ENCODE assay signal across 12 mouse cellular contexts in the genomic region with DNA sequence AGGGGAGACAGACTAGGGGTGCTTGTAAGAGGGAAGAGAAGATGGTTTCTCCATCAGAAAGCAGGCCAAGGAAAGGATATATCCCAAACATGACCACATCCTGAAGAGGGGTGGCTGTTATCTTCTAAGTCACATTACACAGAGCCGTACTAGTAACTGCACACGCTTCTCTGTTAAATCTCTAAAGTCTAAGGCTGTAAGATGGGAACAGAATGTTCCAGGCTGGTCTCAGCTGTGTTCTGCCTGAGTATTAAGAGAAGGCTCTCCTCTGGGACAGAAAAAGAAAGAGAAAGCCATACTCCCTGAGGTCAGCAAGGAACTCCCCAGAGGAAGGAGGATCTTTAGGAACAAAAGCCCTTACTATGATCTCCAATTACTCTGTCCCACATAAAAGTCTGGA. TPM values are rescaled to one million over a fixed set of nuclear protein-coding genes. Genes with fewer than 3 reads are reported as not detected.
DNase-seq lines count a peak whose midpoint lies in the region.
"Had no signal": no experiment of that assay in that cellular context is flagged by ENCODE, and none has a peak within 500 bp of the region (broad histone marks: within the 10 kb centered on the region; RNA-seq: fewer than 3 reads in every experiment).

No protein-coding gene starts in this region.

- H3K27me3 ChIP-seq in embryonic facial prominence, embryonic 10.5 days (replicated peaks; ENCODE audit: low read depth, poor library complexity, severe bottlenecking) = no peaks in the 10 kb centered on the region
- H3K27me3 ChIP-seq: hindbrain, embryonic 15.5 days had no signal

- H3K79me2 ChIP-seq in macrophage (ENCODE audit: inconsistent target) = peaks cover 76% of the 10 kb centered on the region

- DNase-seq in heart, adult 18-20 months = peak; percentile 45 to 79
- DNase-seq in heart, postnatal 10 days = no peak
- DNase-seq in lung, postnatal 25 days (ENCODE audit: low spot score) = peak; percentile 38
- DNase-seq in lung, postnatal 4 days = no peak
- DNase-seq in embryonic facial prominence, embryonic 10.5 days (ENCODE audit: low spot score) = no peak
- no peak for DNase-seq in urinary bladder, adult 2 months (ENCODE audit: low spot score)
- no peak for DNase-seq in thymus, postnatal 4 days
- DNase-seq: left cerebral cortex, postnatal 4 days; lung, postnatal 14 days had no signal

- H3K4me3 ChIP-seq in embryonic facial prominence, embryonic 10.5 days = no peak overlapping the region
- H3K4me3 ChIP-seq in macrophage (ENCODE audit: inconsistent target) = no peak overlapping the region
- H3K4me3 ChIP-seq: hindbrain, embryonic 15.5 days; myocyte had no signal

- H3K4me1 ChIP-seq in embryonic facial prominence, embryonic 10.5 days = peaks cover 67% of the 10 kb centered on the region

- 93% methylated on average over 2 of the region's 2 CpGs for WGBS in embryonic facial prominence, embryonic 10.5 days
- WGBS in macrophage (ENCODE audit: missing documents) = 95% methylated on average over 2 of the region's 2 CpGs

- H3K9me3 ChIP-seq in embryonic facial prominence, embryonic 10.5 days = no peaks in the 10 kb centered on the region
- H3K9me3 ChIP-seq: hindbrain, embryonic 15.5 days had no signal

- H3K36me3 ChIP-seq in embryonic facial prominence, embryonic 10.5 days (replicated peaks) = peaks cover 15% of the 10 kb centered on the region; the same call in 1 of the 2 replicates
- H3K36me3 ChIP-seq in macrophage (ENCODE audit: inconsistent target) = no peaks in the 10 kb centered on the region
- H3K36me3 ChIP-seq: hindbrain, embryonic 15.5 days had no signal

- intact Hi-C loops in heart, postnatal 10 days (cut with DNase I) = loop anchor here (2.0 kb wide), 1 partner anchor 36 kb away; a partner anchor contains a TSS

- 0 out of 2 replicates have a peak overlapping the region, but pooled peaks have one; percentile 14 for H3K27ac ChIP-seq in embryonic facial prominence, embryonic 10.5 days (replicated peaks)
- H3K27ac ChIP-seq in macrophage = peak overlapping the region; percentile 98
- H3K27ac ChIP-seq: hindbrain, embryonic 15.5 days had no signal

RNA-seq across cellular contexts. Expression of a gene that starts 35.7 kb away (rescaled TPM):
- total RNA-seq in heart, adult 18-20 months (2021) = under 1 TPM in 1 of 2 experiments, not detected in 1; 0.13 TPM
- total RNA-seq in heart, postnatal 10 days (2021) = under 1 TPM in 1 of 2 experiments, not detected in 1; 0.10 TPM
- polyA plus RNA-seq in embryonic facial prominence, embryonic 10.5 days (2016; fragmentation: Nextera tagmentation; extraction: Ambion mirVana) = not detected in 2 replicates
- 1 to 10 TPM in 8 of 26 experiments, under 1 TPM in 6, not detected in 12; 0.29 to 2.7 (median 1.2) TPM for total RNA-seq in macrophage (2018; cell fraction: chromatin; rRNA removed)
- under 1 TPM in 15 of 26 experiments, not detected in 11; 0.03 to 0.29 (median 0.14) TPM for total RNA-seq in macrophage (2018; cell fraction: cytosol; rRNA removed)
- 1 to 10 TPM in 7 of 26 experiments, under 1 TPM in 13, not detected in 6; 0.30 to 3.2 (median 0.57) TPM for total RNA-seq in macrophage (2018; cell fraction: nucleus; rRNA removed)
- 0.10 to 0.15 TPM (median 0.14 TPM) in 3 replicates for polyA plus RNA-seq in macrophage (2018)
- 0.32 and 0.39 TPM in 2 replicates for polyA plus RNA-seq in urinary bladder, adult 2 months (2012; rRNA removed)
- total RNA-seq: left cerebral cortex, postnatal 4 days had no signal
- polyA plus RNA-seq: hindbrain, embryonic 15.5 days had no signal

RNA-seq across cellular contexts. Expression of a gene that starts 36.3 kb away (rescaled TPM):
- total RNA-seq in heart, adult 18-20 months (2021) = 100 to 1,000 TPM; 110 to 142 TPM
- total RNA-seq in heart, postnatal 10 days (2021) = 100 to 1,000 TPM in 1 of 2 experiments, 10 to 100 TPM in 1; 86.0 to 131 TPM
- 133 and 136 TPM in 2 replicates for polyA plus RNA-seq in embryonic facial prominence, embryonic 10.5 days (2016; fragmentation: Nextera tagmentation; extraction: Ambion mirVana)
- total RNA-seq in macrophage (2018; cell fraction: chromatin; rRNA removed) = 100 to 1,000 TPM in 19 of 26 experiments, 10 to 100 TPM in 7; 15.5 to 258 (median 152) TPM
- 10 to 100 TPM; 43.0 to 71.9 (median 59.2) TPM for total RNA-seq in macrophage (2018; cell fraction: cytosol; rRNA removed)
- 100 to 1,000 TPM in 7 of 26 experiments, 10 to 100 TPM in 19; 20.4 to 144 (median 81.0) TPM for total RNA-seq in macrophage (2018; cell fraction: nucleus; rRNA removed)
- polyA plus RNA-seq in macrophage (2018) = 45.7 to 91.9 TPM (median 56.7 TPM) in 3 replicates
- 61.2 and 66.1 TPM in 2 replicates for polyA plus RNA-seq in urinary bladder, adult 2 months (2012; rRNA removed)

Comparison
In these comparisons a context has a peak if more than half of its experiments do, and no peak if none do; other contexts are left out.
1. DNase-seq: peak in heart, adult 18-20 months (2 of 2) and lung, postnatal 25 days (single experiment); none in heart, postnatal 10 days (0 of 2), lung, postnatal 4 days (0 of 2), embryonic facial prominence, embryonic 10.5 days (single experiment), urinary bladder, adult 2 months (single experiment) and thymus, postnatal 4 days (single experiment).